Mouse (Mus musculus): ENCODE measurements at regions not wholly inside any gene's neighbourhood (a gene's known extent, or its start where the extent isn't known, plus 50 kb on each side); places are given as distances from the start of the nearest gene placed in this dataset.

- H3K9ac ChIP-seq (ENCODE audit: low read depth, low read length): no peak overlapping the region
- no peaks in the 10 kb centered on the region for H3K27me3 ChIP-seq (replicated peaks; ENCODE audit: control insufficient read depth, insufficient read depth, low read length)
- no peak overlapping the region for H3K4me2 ChIP-seq
- ATAC-seq (replicated peaks; ENCODE audit: low FRiP score) (no peak; the same call in 1 of the 2 replicates), DNase-seq (ENCODE audit: low spot score) (no peak)
- no peak overlapping the region for H3K27ac ChIP-seq (ENCODE audit: low read depth, low read length)
- H3K9me3 ChIP-seq (ENCODE audit: control insufficient read depth, low read length): no peaks in the 10 kb centered on the region
- no peaks in the 10 kb centered on the region for H3K4me1 ChIP-seq (replicated peaks; ENCODE audit: control insufficient read depth, insufficient read depth, low read length)
- H3K36me3 ChIP-seq (ENCODE audit: control insufficient read depth, insufficient read depth, low read length): no peaks in the 10 kb centered on the region
- no peak overlapping the region for H3K4me3 ChIP-seq (ENCODE audit: low read depth, low read length)
Measured at GRCm38 (mm10) chr10:30132243-30132642, 68.1 kb downstream of the Cenpw start.

GRCm38 (mm10) chr10:30110341-30110740 is 90.0 kb downstream of the Cenpw start:
- Histone ChIP-seq H3K4me2 (no peak overlapping the region), H3K9ac (ENCODE audit: low read depth, low read length) (no peak overlapping the region), H3K4me1 (replicated peaks; ENCODE audit: control insufficient read depth, insufficient read depth, low read length) (no peaks in the 10 kb centered on the region), H3K27me3 (replicated peaks; ENCODE audit: control insufficient read depth, insufficient read depth, low read length) (no peaks in the 10 kb centered on the region), H3K27ac (ENCODE audit: low read depth, low read length) (no peak overlapping the region), H3K4me3 (ENCODE audit: low read depth, low read length) (no peak overlapping the region), H3K36me3 (ENCODE audit: control insufficient read depth, insufficient read depth, low read length) (no peaks in the 10 kb centered on the region), H3K9me3 (ENCODE audit: control insufficient read depth, low read length) (no peaks in the 10 kb centered on the region)
- ATAC-seq (replicated peaks; ENCODE audit: low FRiP score) (no peak), DNase-seq (ENCODE audit: low spot score) (no peak)
- whole genome bisulfite sequencing: 70% methylated on average over 3 of the region's 3 CpGs

- no peak overlapping the region for H3K4me3 ChIP-seq (ENCODE audit: low read depth, low read length)
Measured at GRCm38 (mm10) chr10:30102443-30102842, 97.9 kb downstream of the Cenpw start.

GRCm38 (mm10) chr10:30094603-30095002 is 105.8 kb downstream of the Cenpw start:
- DNase-seq (ENCODE audit: low spot score) (no peak), ATAC-seq (replicated peaks; ENCODE audit: low FRiP score) (no peak)
- no peak overlapping the region for H3K4me3 ChIP-seq (ENCODE audit: low read depth, low read length)
- no peaks in the 10 kb centered on the region for H3K27me3 ChIP-seq (replicated peaks; ENCODE audit: control insufficient read depth, insufficient read depth, low read length)
- no peaks in the 10 kb centered on the region for H3K9me3 ChIP-seq (ENCODE audit: control insufficient read depth, low read length)
- H3K9ac ChIP-seq (ENCODE audit: low read depth, low read length): no peak overlapping the region
- no peaks in the 10 kb centered on the region for H3K4me1 ChIP-seq (replicated peaks; ENCODE audit: control insufficient read depth, insufficient read depth, low read length)
- H3K4me2 ChIP-seq: no peak overlapping the region
- no peak overlapping the region for H3K27ac ChIP-seq (ENCODE audit: low read depth, low read length)
- no peaks in the 10 kb centered on the region for H3K36me3 ChIP-seq (ENCODE audit: control insufficient read depth, insufficient read depth, low read length)

More at GRCm38 (mm10) chr10:30102443-30102842, 97.9 kb downstream of the Cenpw start:
- DNase-seq (ENCODE audit: low spot score) (no peak), ATAC-seq (replicated peaks; ENCODE audit: low FRiP score) (no peak)
- no peaks in the 10 kb centered on the region for H3K27me3 ChIP-seq (replicated peaks; ENCODE audit: control insufficient read depth, insufficient read depth, low read length)
- H3K27ac ChIP-seq (ENCODE audit: low read depth, low read length): no peak overlapping the region
- no peak overlapping the region for H3K4me2 ChIP-seq
- no peak overlapping the region for H3K9ac ChIP-seq (ENCODE audit: low read depth, low read length)
- no peaks in the 10 kb centered on the region for H3K36me3 ChIP-seq (ENCODE audit: control insufficient read depth, insufficient read depth, low read length)
- H3K9me3 ChIP-seq (ENCODE audit: control insufficient read depth, low read length): no peaks in the 10 kb centered on the region
- no peaks in the 10 kb centered on the region for H3K4me1 ChIP-seq (replicated peaks; ENCODE audit: control insufficient read depth, insufficient read depth, low read length)

- Histone ChIP-seq H3K36me3 (ENCODE audit: control insufficient read depth, insufficient read depth, low read length) (no peaks in the 10 kb centered on the region), H3K4me3 (ENCODE audit: low read depth, low read length) (no peak overlapping the region), H3K9ac (ENCODE audit: low read depth, low read length) (no peak overlapping the region), H3K27me3 (replicated peaks; ENCODE audit: control insufficient read depth, insufficient read depth, low read length) (no peaks in the 10 kb centered on the region), H3K27ac (ENCODE audit: low read depth, low read length) (no peak overlapping the region), H3K9me3 (ENCODE audit: control insufficient read depth, low read length) (no peaks in the 10 kb centered on the region), H3K4me2 (no peak overlapping the region), H3K4me1 (replicated peaks; ENCODE audit: control insufficient read depth, insufficient read depth, low read length) (no peaks in the 10 kb centered on the region)
- WGBS: 17% methylated on average over 1 of the region's 1 CpGs
- no peak for ATAC-seq (replicated peaks; ENCODE audit: low FRiP score)
- DNase-seq (ENCODE audit: low spot score): no peak
Measured at GRCm38 (mm10) chr10:30091549-30091948, 108.8 kb downstream of the Cenpw start.

GRCm38 (mm10) chr10:30089406-30089805 is 111.0 kb downstream of the Cenpw start:
- ATAC-seq (replicated peaks; ENCODE audit: low FRiP score) (peak; percentile 41), DNase-seq (ENCODE audit: low spot score) (no peak)
- no peak overlapping the region for H3K4me3 ChIP-seq (ENCODE audit: low read depth, low read length)
- H3K9me3 ChIP-seq (ENCODE audit: control insufficient read depth, low read length): no peaks in the 10 kb centered on the region
- no peaks in the 10 kb centered on the region for H3K36me3 ChIP-seq (ENCODE audit: control insufficient read depth, insufficient read depth, low read length)
- H3K4me1 ChIP-seq (replicated peaks; ENCODE audit: control insufficient read depth, insufficient read depth, low read length): no peaks in the 10 kb centered on the region
- H3K27me3 ChIP-seq (replicated peaks; ENCODE audit: control insufficient read depth, insufficient read depth, low read length): no peaks in the 10 kb centered on the region
- no peak overlapping the region for H3K4me2 ChIP-seq
- H3K9ac ChIP-seq (ENCODE audit: low read depth, low read length): no peak overlapping the region
- H3K27ac ChIP-seq (ENCODE audit: low read depth, low read length): no peak overlapping the region
- WGBS: 43% methylated on average over 7 of the region's 7 CpGs

GRCm38 (mm10) chr10:30085059-30085458 is 115.3 kb downstream of the Cenpw start:
- DNase-seq (ENCODE audit: low spot score) (no peak), ATAC-seq (replicated peaks; ENCODE audit: low FRiP score) (no peak)
- H3K27me3 ChIP-seq (replicated peaks; ENCODE audit: control insufficient read depth, insufficient read depth, low read length): no peaks in the 10 kb centered on the region
- H3K36me3 ChIP-seq (ENCODE audit: control insufficient read depth, insufficient read depth, low read length): no peaks in the 10 kb centered on the region
- H3K9me3 ChIP-seq (ENCODE audit: control insufficient read depth, low read length): no peaks in the 10 kb centered on the region
- H3K4me3 ChIP-seq (ENCODE audit: low read depth, low read length): no peak overlapping the region
- H3K27ac ChIP-seq (ENCODE audit: low read depth, low read length): no peak overlapping the region
- H3K4me2 ChIP-seq: no peak overlapping the region
- H3K4me1 ChIP-seq (replicated peaks; ENCODE audit: control insufficient read depth, insufficient read depth, low read length): no peaks in the 10 kb centered on the region
- WGBS: 81% methylated on average over 5 of the region's 5 CpGs
- no peak overlapping the region for H3K9ac ChIP-seq (ENCODE audit: low read depth, low read length)

- WGBS: 75% methylated on average over 2 of the region's 2 CpGs
- no peaks in the 10 kb centered on the region for H3K4me1 ChIP-seq (replicated peaks; ENCODE audit: control insufficient read depth, insufficient read depth, low read length)
- H3K27me3 ChIP-seq (replicated peaks; ENCODE audit: control insufficient read depth, insufficient read depth, low read length): no peaks in the 10 kb centered on the region
- no peaks in the 10 kb centered on the region for H3K9me3 ChIP-seq (ENCODE audit: control insufficient read depth, low read length)
- no peaks in the 10 kb centered on the region for H3K36me3 ChIP-seq (ENCODE audit: control insufficient read depth, insufficient read depth, low read length)
- no peak overlapping the region for H3K4me2 ChIP-seq
- no peak overlapping the region for H3K9ac ChIP-seq (ENCODE audit: low read depth, low read length)
- DNase-seq (ENCODE audit: low spot score): no peak
- no peak overlapping the region for H3K27ac ChIP-seq (ENCODE audit: low read depth, low read length)
- no peak overlapping the region for H3K4me3 ChIP-seq (ENCODE audit: low read depth, low read length)
- ATAC-seq (replicated peaks; ENCODE audit: low FRiP score): no peak
Measured at GRCm38 (mm10) chr10:30066692-30067091, 133.7 kb downstream of the Cenpw start.

GRCm38 (mm10) chr10:30030621-30031020 is 169.7 kb downstream of the Cenpw start:
- no peaks in the 10 kb centered on the region for H3K9me3 ChIP-seq (ENCODE audit: control insufficient read depth, low read length)
- no peak for ATAC-seq (replicated peaks; ENCODE audit: low FRiP score)
- no peak for DNase-seq (ENCODE audit: low spot score)
- H3K27ac ChIP-seq (ENCODE audit: low read depth, low read length): no peak overlapping the region
- H3K27me3 ChIP-seq (replicated peaks; ENCODE audit: control insufficient read depth, insufficient read depth, low read length): no peaks in the 10 kb centered on the region
- no peaks in the 10 kb centered on the region for H3K36me3 ChIP-seq (ENCODE audit: control insufficient read depth, insufficient read depth, low read length)
- no peaks in the 10 kb centered on the region for H3K4me1 ChIP-seq (replicated peaks; ENCODE audit: control insufficient read depth, insufficient read depth, low read length)
- H3K4me2 ChIP-seq: no peak overlapping the region
- H3K4me3 ChIP-seq (ENCODE audit: low read depth, low read length): no peak overlapping the region
- WGBS: 60% methylated on average over 4 of the region's 4 CpGs
- no peak overlapping the region for H3K9ac ChIP-seq (ENCODE audit: low read depth, low read length)
